Mouse (Mus musculus) stomach, embryonic 16.5 days (tissue): ENCODE measurements around the gene Phgr1. TPM values are rescaled to one million over a fixed set of nuclear protein-coding genes. Genes with fewer than 3 reads are reported as not detected.

Experiments used
- ATAC-seq: fragments of 200-750 bp; cut with Nextera tagmentation; 2 replicates; pipeline ENCODE4 v1.8.0; 2017; ENCODE audit warnings: moderate number of reproducible peaks, moderate TSS enrichment; ENCODE audit not compliant: insufficient read depth, low FRiP score
- H3K27ac ChIP-seq: fragments of 300-500 bp; sonication (generic); 2 replicates; pipeline ENCODE4 v1.5.1; 2014; ENCODE audit warnings: low read length
- H3K27me3 ChIP-seq: fragments of 300-500 bp; sonication (generic); 2 replicates; pipeline ENCODE4 v1.6.1; 2014; ENCODE audit warnings: low read length, control low read depth, mixed read lengths; ENCODE audit not compliant: control insufficient read depth, insufficient read depth
- H3K36me3 ChIP-seq: fragments of 300-500 bp; sonication (generic); 2 replicates; pipeline ENCODE4 v1.6.1; 2014; ENCODE audit warnings: low read length; ENCODE audit not compliant: control insufficient read depth, insufficient read depth
- H3K4me1 ChIP-seq: fragments of 300-500 bp; sonication (generic); 2 replicates; pipeline ENCODE4 v1.6.1; 2014; ENCODE audit warnings: low read length, control low read depth, mixed read lengths; ENCODE audit not compliant: control insufficient read depth, insufficient read depth
- H3K4me2 ChIP-seq: fragments of 300-500 bp; sonication (generic); 2 replicates; pipeline ENCODE4 v1.6.1; 2014; ENCODE audit warnings: low read depth, low read length, mixed read lengths
- H3K4me3 ChIP-seq: fragments of 300-500 bp; sonication (generic); replicated peaks from 2 replicates; pipeline ENCODE4 v1.5.1; 2014; ENCODE audit warnings: mild to moderate bottlenecking, low read length
- H3K9ac ChIP-seq: fragments of 300-500 bp; sonication (generic); 2 replicates; pipeline ENCODE4 v1.6.1; 2014; ENCODE audit warnings: low read length
- H3K9me3 ChIP-seq: fragments of 300-500 bp; sonication (generic); replicated peaks from 2 replicates; pipeline ENCODE4 v1.6.1; 2016; ENCODE audit warnings: low read length, control low read depth; ENCODE audit not compliant: control insufficient read depth
- WGBS: fragments of 180-500 bp; shearing (Covaris S2); extraction: QIAGEN DNeasy Blood & Tissue Kit; methylation state at CpG from one replicate; pipeline ENCODE4 v1.1.7; 2014; 5-methylcytosine and 5-hydroxymethylcytosine counted together
- polyA plus RNA-seq: library from polyadenylated mRNA; unstranded; fragments of >200 nt; fragmentation: Nextera tagmentation; extraction: Ambion mirVana; gene quantifications from 2 replicates; pipeline ENCODE4 v1.2.1, GENCODE M21; 2015

The Phgr1 gene
- polyA plus RNA-seq, 1 experiment from 2014 or later, result 22.2 TPM

GRCm38 (mm10) chr2:118756103-118756502 is 16.5 kb upstream of the Phgr1 start:
- H3K27me3 ChIP-seq, result no peaks in the 10 kb centered on the region
- no peak overlapping the region for H3K4me3 ChIP-seq
- H3K4me2 ChIP-seq, result no peak overlapping the region
- H3K36me3 ChIP-seq, result no peaks in the 10 kb centered on the region
- no peak for ATAC-seq
- no peak overlapping the region for H3K27ac ChIP-seq
- H3K4me1 ChIP-seq, result peaks cover 24% of the 10 kb centered on the region
- H3K9me3 ChIP-seq, result no peaks in the 10 kb centered on the region
- 73% methylated on average over 4 of the region's 4 CpGs for WGBS
- H3K9ac ChIP-seq, result no peak overlapping the region

GRCm38 (mm10) chr2:118759828-118760227 is 12.7 kb upstream of the Phgr1 start:
- Histone ChIP-seq H3K9me3 (no peaks in the 10 kb centered on the region), H3K4me2 (peak overlapping the region; percentile 21; the same call in 1 of the 2 replicates), H3K4me3 (no peak overlapping the region), H3K4me1 (peaks cover 37% of the 10 kb centered on the region), H3K36me3 (no peaks in the 10 kb centered on the region), H3K27me3 (no peaks in the 10 kb centered on the region), H3K9ac (peak overlapping the region; percentile 12; the same call in 1 of the 2 replicates), H3K27ac (no peak overlapping the region)
- WGBS, result 14% methylated on average over 8 of the region's 8 CpGs
- ATAC-seq, result peak; percentile 28; the same call in 1 of the 2 replicates

GRCm38 (mm10) chr2:118760311-118761025 is 12.1 kb upstream of the Phgr1 start:
- no peak overlapping the region for H3K27ac ChIP-seq
- H3K4me3 ChIP-seq, result no peak overlapping the region
- no peaks in the 10 kb centered on the region for H3K27me3 ChIP-seq
- no peaks in the 10 kb centered on the region for H3K36me3 ChIP-seq
- H3K4me2 ChIP-seq, result no peak overlapping the region
- H3K4me1 ChIP-seq, result peaks cover 37% of the 10 kb centered on the region
- ATAC-seq, result no peak
- no peak overlapping the region; the same call in 1 of the 2 replicates for H3K9ac ChIP-seq
- WGBS, result 86% methylated on average over 11 of the region's 11 CpGs
- no peaks in the 10 kb centered on the region for H3K9me3 ChIP-seq

GRCm38 (mm10) chr2:118761358-118761757 is 11.2 kb upstream of the Phgr1 start:
- ATAC-seq, result no peak
- Histone ChIP-seq H3K4me1 (peaks cover 40% of the 10 kb centered on the region), H3K9me3 (no peaks in the 10 kb centered on the region), H3K27ac (peak overlapping the region; percentile 98), H3K4me3 (peak overlapping the region; percentile 32), H3K27me3 (no peaks in the 10 kb centered on the region), H3K9ac (peak overlapping the region; percentile 74), H3K4me2 (peak overlapping the region; percentile 59), H3K36me3 (no peaks in the 10 kb centered on the region)
- 85% methylated on average over 12 of the region's 12 CpGs for WGBS

- peak; percentile 83 for ATAC-seq
- 9% methylated on average over 29 of the region's 29 CpGs for WGBS
- Histone ChIP-seq H3K36me3 (no peaks in the 10 kb centered on the region), H3K4me3 (peak within 1 kb of the TSS; percentile 32), H3K9ac (peak within 1 kb of the TSS; percentile 74), H3K27me3 (no peaks in the 10 kb centered on the region), H3K27ac (peak within 1 kb of the TSS; percentile 98), H3K4me1 (peaks cover 43% of the 10 kb centered on the region), H3K9me3 (no peaks in the 10 kb centered on the region), H3K4me2 (peak within 1 kb of the TSS; percentile 59)
Observed at GRCm38 (mm10) chr2:118761906-118762783, 10.4 kb upstream of the Phgr1 start, which contains the start of gene Ccdc9b. TSS of gene Ccdc9b (minus strand) at chr2:118762661.

- no peaks in the 10 kb centered on the region for H3K36me3 ChIP-seq
- 0 out of 2 replicates have a peak, but pooled peaks have one; percentile 2 for ATAC-seq
- H3K9me3 ChIP-seq, result no peaks in the 10 kb centered on the region
- peak overlapping the region; percentile 32 for H3K4me3 ChIP-seq
- peak overlapping the region; percentile 74 for H3K9ac ChIP-seq
- H3K4me1 ChIP-seq, result peaks cover 43% of the 10 kb centered on the region
- H3K27ac ChIP-seq, result peak overlapping the region; percentile 98
- no peaks in the 10 kb centered on the region for H3K27me3 ChIP-seq
- 10% methylated on average over 10 of the region's 10 CpGs for WGBS
- peak overlapping the region; percentile 59 for H3K4me2 ChIP-seq
Observed at GRCm38 (mm10) chr2:118762784-118763148, 9.8 kb upstream of the Phgr1 start.

- H3K4me3 ChIP-seq, result no peak overlapping the region
- peak overlapping the region; percentile 98 for H3K27ac ChIP-seq
- H3K36me3 ChIP-seq, result no peaks in the 10 kb centered on the region
- no peaks in the 10 kb centered on the region for H3K9me3 ChIP-seq
- H3K4me1 ChIP-seq, result peaks cover 41% of the 10 kb centered on the region
- H3K4me2 ChIP-seq, result no peak overlapping the region
- WGBS, result 57% methylated on average over 7 of the region's 7 CpGs
- no peak for ATAC-seq
- H3K27me3 ChIP-seq, result no peaks in the 10 kb centered on the region
- H3K9ac ChIP-seq, result no peak overlapping the region; the same call in 1 of the 2 replicates
Observed at GRCm38 (mm10) chr2:118763469-118763868, 9.1 kb upstream of the Phgr1 start.

- Histone ChIP-seq H3K9ac (no peak overlapping the region), H3K27ac (no peak overlapping the region), H3K9me3 (no peaks in the 10 kb centered on the region), H3K4me3 (no peak overlapping the region), H3K4me1 (peaks cover 40% of the 10 kb centered on the region), H3K4me2 (no peak overlapping the region), H3K27me3 (no peaks in the 10 kb centered on the region), H3K36me3 (no peaks in the 10 kb centered on the region)
- ATAC-seq, result no peak
- WGBS, result 27% methylated on average over 11 of the region's 11 CpGs
Observed at GRCm38 (mm10) chr2:118764094-118764831, 8.3 kb upstream of the Phgr1 start.
